Mouse (Mus musculus): ENCODE results near the gene Tango6. TPM values are rescaled to one million over a fixed set of nuclear protein-coding genes. Genes with fewer than 3 reads are reported as not detected.

Tango6 gene
- polyA plus RNA-seq, 1 experiment, result 6.9 TPM

GRCm38 (mm10) chr8:106644957-106645356 lies 37.9 kb upstream of the Tango6 start:
- Histone ChIP-seq H3K36me3 (ENCODE audit: control insufficient read depth, insufficient read depth) (no peaks in the 10 kb centered on the region), H3K4me3 (no peak overlapping the region), H3K4me2 (ENCODE audit: low read depth) (peak overlapping the region; percentile 0), H3ac (ENCODE audit: control insufficient read depth, insufficient read length) (no peak overlapping the region), H3K79me2 (ENCODE audit: control insufficient read depth, insufficient read depth) (no peaks in the 10 kb centered on the region), H3K27me3 (ENCODE audit: control insufficient read depth, insufficient read depth, insufficient read length) (no peaks in the 10 kb centered on the region)
- no peak for TF ChIP-seq MYOG (IDR thresholded peaks at IDR 0.05; ENCODE audit: control insufficient read depth in 1 of 3, insufficient read depth in 1 of 3, insufficient read length in 2 of 3, low read depth in 2 of 3)

DNA sequence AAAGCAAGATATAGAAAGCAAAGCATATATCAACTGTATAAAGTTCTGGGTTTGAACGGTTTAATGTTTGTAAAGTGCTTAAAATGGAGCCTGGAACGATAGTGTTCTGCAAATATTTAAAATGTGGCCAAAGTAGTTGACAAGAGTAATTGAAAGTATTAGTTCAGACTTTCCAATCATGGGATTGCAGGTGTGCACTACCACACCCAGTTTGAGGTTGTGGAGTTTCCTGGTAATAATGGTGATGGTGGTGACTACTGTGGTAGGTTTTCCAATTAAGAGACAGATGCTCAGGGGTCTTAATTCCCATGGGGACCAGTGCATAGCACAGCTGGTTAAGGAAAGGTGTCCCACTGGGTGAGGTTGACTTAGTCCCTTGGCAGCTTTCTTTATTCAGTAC lies 36.7 kb upstream of the Tango6 start:
- Histone ChIP-seq H3K36me3 (ENCODE audit: control insufficient read depth, insufficient read depth) (no peaks in the 10 kb centered on the region), H3K27me3 (ENCODE audit: control insufficient read depth, insufficient read depth, insufficient read length) (no peaks in the 10 kb centered on the region), H3K79me2 (ENCODE audit: control insufficient read depth, insufficient read depth) (no peaks in the 10 kb centered on the region), H3ac (ENCODE audit: control insufficient read depth, insufficient read length) (no peak overlapping the region), H3K4me3 (no peak overlapping the region), H3K4me2 (ENCODE audit: low read depth) (no peak overlapping the region)
- no peak for TF ChIP-seq MYOD1 (IDR thresholded peaks at IDR 0.05; ENCODE audit: control insufficient read depth in 1 of 3, insufficient read length in 2 of 3, low read depth in 2 of 3)
- TF ChIP-seq POLR2AphosphoS2 (IDR thresholded peaks at IDR 0.05; ENCODE audit: insufficient read length, low read depth), result no peak
- TF ChIP-seq MAX (IDR thresholded peaks at IDR 0.05; ENCODE audit: low read depth), result no peak
- TF ChIP-seq TCF3 (IDR thresholded peaks at IDR 0.05; ENCODE audit: insufficient read length, low read depth), result no peak
- no peak for TF ChIP-seq TCF12 (IDR thresholded peaks at IDR 0.05; ENCODE audit: insufficient read depth, poor library complexity, severe bottlenecking)
- no peak for TF ChIP-seq CEBPB (IDR thresholded peaks at IDR 0.05; ENCODE audit: insufficient read depth, poor library complexity, severe bottlenecking)
- no peak for TF ChIP-seq POLR2A (IDR thresholded peaks at IDR 0.05; ENCODE audit: insufficient read length, low read depth)
- no peak for TF ChIP-seq SRF (IDR thresholded peaks at IDR 0.05; ENCODE audit: control insufficient read depth, insufficient read length, low read depth)
- no peak for TF ChIP-seq REST (IDR thresholded peaks at IDR 0.05; ENCODE audit: insufficient read depth, insufficient read length)
- no peak for TF ChIP-seq USF1 (IDR thresholded peaks at IDR 0.05; ENCODE audit: low read depth)
- TF ChIP-seq E2F4 (IDR thresholded peaks at IDR 0.05; ENCODE audit: insufficient read depth), result no peak
- TF ChIP-seq MYOG (IDR thresholded peaks at IDR 0.05; ENCODE audit: control insufficient read depth in 1 of 3, insufficient read depth in 1 of 3, insufficient read length in 2 of 3, low read depth in 2 of 3), result no peak

DNA sequence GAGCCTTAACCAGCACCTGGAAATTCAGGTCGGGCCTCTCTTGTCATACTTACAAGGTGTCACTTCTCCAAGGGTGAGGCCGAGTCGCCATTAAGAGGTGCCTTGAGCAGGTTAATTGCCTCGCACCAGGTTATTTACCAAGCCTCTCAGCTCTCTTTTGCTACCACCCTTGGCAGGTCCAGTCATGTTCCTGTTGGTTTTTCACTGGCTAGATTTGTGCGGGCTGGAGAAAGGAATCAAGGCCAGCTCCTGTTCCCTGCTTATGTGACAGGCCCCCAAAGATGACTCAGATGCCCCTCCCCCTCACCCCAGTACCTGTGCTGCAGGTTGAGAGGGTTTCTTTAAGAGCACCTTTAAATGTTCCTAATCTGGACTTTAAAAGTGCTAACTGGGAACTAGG lies 36.1 kb upstream of the Tango6 start:
- H3K4me3 ChIP-seq, result no peak overlapping the region
- no peaks in the 10 kb centered on the region for H3K79me2 ChIP-seq (ENCODE audit: control insufficient read depth, insufficient read depth)
- TF ChIP-seq USF1 (IDR thresholded peaks at IDR 0.05; ENCODE audit: low read depth) (no peak), CEBPB (IDR thresholded peaks at IDR 0.05; ENCODE audit: insufficient read depth, poor library complexity, severe bottlenecking) (no peak), MYOG (IDR thresholded peaks at IDR 0.05; ENCODE audit: control insufficient read depth in 1 of 3, insufficient read depth in 1 of 3, insufficient read length in 2 of 3, low read depth in 2 of 3) (no peak), MYOD1 (IDR thresholded peaks at IDR 0.05; ENCODE audit: control insufficient read depth in 1 of 3, insufficient read length in 2 of 3, low read depth in 2 of 3) (no peak), POLR2A (IDR thresholded peaks at IDR 0.05; ENCODE audit: insufficient read length, low read depth) (no peak), POLR2AphosphoS2 (IDR thresholded peaks at IDR 0.05; ENCODE audit: insufficient read length, low read depth) (no peak), REST (IDR thresholded peaks at IDR 0.05; ENCODE audit: insufficient read depth, insufficient read length) (no peak), MAX (IDR thresholded peaks at IDR 0.05; ENCODE audit: low read depth) (no peak), TCF3 (IDR thresholded peaks at IDR 0.05; ENCODE audit: insufficient read length, low read depth) (no peak), TCF12 (IDR thresholded peaks at IDR 0.05; ENCODE audit: insufficient read depth, poor library complexity, severe bottlenecking) (no peak), SRF (IDR thresholded peaks at IDR 0.05; ENCODE audit: control insufficient read depth, insufficient read length, low read depth) (no peak), E2F4 (IDR thresholded peaks at IDR 0.05; ENCODE audit: insufficient read depth) (no peak)
- H3K4me2 ChIP-seq (ENCODE audit: low read depth), result no peak overlapping the region
- no peak overlapping the region for H3ac ChIP-seq (ENCODE audit: control insufficient read depth, insufficient read length)
- no peaks in the 10 kb centered on the region for H3K36me3 ChIP-seq (ENCODE audit: control insufficient read depth, insufficient read depth)
- H3K27me3 ChIP-seq (ENCODE audit: control insufficient read depth, insufficient read depth, insufficient read length), result no peaks in the 10 kb centered on the region

GRCm38 (mm10) chr8:106647387-106647786 lies 35.5 kb upstream of the Tango6 start:
- Histone ChIP-seq H3K4me2 (ENCODE audit: low read depth) (no peak overlapping the region), H3ac (ENCODE audit: control insufficient read depth, insufficient read length) (no peak overlapping the region), H3K36me3 (ENCODE audit: control insufficient read depth, insufficient read depth) (no peaks in the 10 kb centered on the region), H3K79me2 (ENCODE audit: control insufficient read depth, insufficient read depth) (no peaks in the 10 kb centered on the region), H3K27me3 (ENCODE audit: control insufficient read depth, insufficient read depth, insufficient read length) (no peaks in the 10 kb centered on the region), H3K4me3 (no peak overlapping the region)
- no peak for TF ChIP-seq MAX (IDR thresholded peaks at IDR 0.05; ENCODE audit: low read depth)
- no peak for TF ChIP-seq POLR2A (IDR thresholded peaks at IDR 0.05; ENCODE audit: insufficient read length, low read depth)
- no peak for TF ChIP-seq SRF (IDR thresholded peaks at IDR 0.05; ENCODE audit: control insufficient read depth, insufficient read length, low read depth)
- no peak for TF ChIP-seq TCF3 (IDR thresholded peaks at IDR 0.05; ENCODE audit: insufficient read length, low read depth)
- TF ChIP-seq TCF12 (IDR thresholded peaks at IDR 0.05; ENCODE audit: insufficient read depth, poor library complexity, severe bottlenecking), result no peak
- no peak for TF ChIP-seq CEBPB (IDR thresholded peaks at IDR 0.05; ENCODE audit: insufficient read depth, poor library complexity, severe bottlenecking)
- TF ChIP-seq POLR2AphosphoS2 (IDR thresholded peaks at IDR 0.05; ENCODE audit: insufficient read length, low read depth), result no peak
- no peak for TF ChIP-seq MYOG (IDR thresholded peaks at IDR 0.05; ENCODE audit: control insufficient read depth in 1 of 3, insufficient read depth in 1 of 3, insufficient read length in 2 of 3, low read depth in 2 of 3)

- Histone ChIP-seq H3K79me2 (ENCODE audit: control insufficient read depth, insufficient read depth) (no peaks in the 10 kb centered on the region), H3K36me3 (ENCODE audit: control insufficient read depth, insufficient read depth) (no peaks in the 10 kb centered on the region), H3K4me3 (no peak overlapping the region), H3ac (ENCODE audit: control insufficient read depth, insufficient read length) (no peak overlapping the region), H3K4me2 (ENCODE audit: low read depth) (no peak overlapping the region), H3K27me3 (ENCODE audit: control insufficient read depth, insufficient read depth, insufficient read length) (no peaks in the 10 kb centered on the region)
- TF ChIP-seq MYOG (IDR thresholded peaks at IDR 0.05; ENCODE audit: control insufficient read depth in 1 of 3, insufficient read depth in 1 of 3, insufficient read length in 2 of 3, low read depth in 2 of 3) (no peak), CEBPB (IDR thresholded peaks at IDR 0.05; ENCODE audit: insufficient read depth, poor library complexity, severe bottlenecking) (no peak), TCF12 (IDR thresholded peaks at IDR 0.05; ENCODE audit: insufficient read depth, poor library complexity, severe bottlenecking) (no peak), POLR2A (IDR thresholded peaks at IDR 0.05; ENCODE audit: insufficient read length, low read depth) (no peak), MAX (IDR thresholded peaks at IDR 0.05; ENCODE audit: low read depth) (no peak)
These were observed 34.4 kb upstream of the Tango6 start for GRCm38 (mm10) chr8:106648421-106648820.
